Mouse (Mus musculus): Measurements from ENCODE around the gene Galc.

Gene Galc

GRCm38 (mm10) chr12:98187186-98187899, 71.9 kb downstream of the Galc start:
- no peak for DNase-seq (ENCODE audit: extremely low read depth, low read depth, low spot score)

DNA sequence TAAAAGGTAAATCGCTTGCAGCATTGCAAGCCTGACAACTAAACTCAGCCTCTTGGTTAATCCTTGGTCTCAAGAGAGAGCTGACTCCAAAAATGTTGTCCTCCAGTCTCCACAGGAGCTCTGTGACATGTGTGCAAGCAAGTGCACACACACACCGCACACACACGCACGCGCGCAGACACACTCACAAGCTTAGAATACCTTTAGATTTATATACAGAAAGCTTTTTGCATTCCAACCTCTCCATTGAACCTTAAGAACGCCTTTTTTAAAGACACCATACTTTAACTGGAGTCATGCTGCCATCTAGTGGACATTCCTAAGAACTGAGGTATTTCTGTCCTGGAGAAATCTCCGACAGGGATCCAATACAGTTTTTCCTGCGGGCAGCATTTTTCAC, 77.5 kb downstream of the Galc start:
- no peak for DNase-seq (ENCODE audit: extremely low read depth, low read depth, low spot score)

DNA sequence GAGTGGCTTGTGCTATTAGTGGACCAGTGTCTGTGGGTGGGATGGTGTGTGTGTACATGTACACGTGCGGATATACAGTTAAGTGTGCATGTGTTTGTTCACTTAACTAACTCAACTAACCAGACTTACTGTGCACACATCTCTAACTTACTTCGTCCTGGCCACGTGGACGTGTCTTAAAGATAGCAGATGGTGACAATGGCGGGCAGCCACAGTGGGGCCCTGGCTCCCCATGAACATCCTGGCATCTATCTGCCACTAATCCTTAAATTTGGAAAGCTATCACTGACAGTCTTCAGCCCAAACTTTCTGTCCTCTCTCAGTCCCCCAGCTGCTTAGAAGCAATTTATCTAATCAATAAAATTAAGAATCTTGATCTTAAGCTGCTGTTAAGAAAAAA, 78.5 kb downstream of the Galc start:
- DNase-seq (ENCODE audit: extremely low read depth, low read depth, low spot score): no peak

DNA sequence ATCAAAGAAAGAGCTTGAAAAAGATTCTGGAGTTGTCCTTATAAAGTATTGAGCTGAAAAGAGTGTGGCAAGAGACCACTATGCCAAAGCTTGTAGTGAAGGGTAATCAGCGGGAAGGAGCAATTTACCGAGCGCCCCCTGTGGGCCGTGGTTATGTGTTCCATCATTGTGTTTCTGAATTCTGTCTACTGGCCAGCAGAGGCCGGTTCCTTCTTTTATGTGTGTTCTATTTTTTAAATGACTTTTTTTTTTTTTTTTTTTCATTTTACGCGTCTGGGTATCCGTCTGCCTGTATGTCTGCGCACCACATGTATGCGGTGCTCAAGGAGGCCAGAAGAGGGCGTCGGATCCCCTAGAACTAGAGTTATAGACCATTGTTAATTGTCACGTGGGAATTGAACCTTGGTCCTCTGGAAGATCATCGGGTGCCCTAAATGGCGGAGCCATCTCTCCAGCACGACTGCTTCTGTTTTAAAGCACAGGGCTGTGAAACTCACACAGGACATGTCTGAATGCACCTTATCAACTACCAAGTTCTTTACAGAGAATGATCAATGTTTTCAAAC, 78.9 kb downstream of the Galc start:
- DNase-seq (ENCODE audit: extremely low read depth, low read depth, low spot score): no peak

- no peak for DNase-seq (ENCODE audit: extremely low read depth, low read depth, low spot score)
Measured at GRCm38 (mm10) chr12:98179496-98179895, 79.8 kb downstream of the Galc start.

GRCm38 (mm10) chr12:98176632-98177031, 82.6 kb downstream of the Galc start:
- DNase-seq (ENCODE audit: extremely low read depth, low read depth, low spot score): no peak

GRCm38 (mm10) chr12:98161901-98162300, 97.4 kb downstream of the Galc start:
- no peak for DNase-seq (ENCODE audit: extremely low read depth, low read depth, low spot score)

GRCm38 (mm10) chr12:98160867-98161266, 98.4 kb downstream of the Galc start:
- DNase-seq (ENCODE audit: extremely low read depth, low read depth, low spot score): no peak

Measured in fat pad, adult 2 months (tissue).